Mouse (Mus musculus): Measurements from ENCODE around the gene Uggt2. TPM values are rescaled to one million over a fixed set of nuclear protein-coding genes. Genes with fewer than 3 reads are reported as not detected.
A peak's percentile ranks its signal among the peaks of the same experiment; 100 is the strongest.

The Uggt2 gene
- polyA plus RNA-seq (2014; fragmentation: Nextera tagmentation; extraction: Ambion mirVana): 33.4 and 36.4 TPM in 2 replicates

DNA sequence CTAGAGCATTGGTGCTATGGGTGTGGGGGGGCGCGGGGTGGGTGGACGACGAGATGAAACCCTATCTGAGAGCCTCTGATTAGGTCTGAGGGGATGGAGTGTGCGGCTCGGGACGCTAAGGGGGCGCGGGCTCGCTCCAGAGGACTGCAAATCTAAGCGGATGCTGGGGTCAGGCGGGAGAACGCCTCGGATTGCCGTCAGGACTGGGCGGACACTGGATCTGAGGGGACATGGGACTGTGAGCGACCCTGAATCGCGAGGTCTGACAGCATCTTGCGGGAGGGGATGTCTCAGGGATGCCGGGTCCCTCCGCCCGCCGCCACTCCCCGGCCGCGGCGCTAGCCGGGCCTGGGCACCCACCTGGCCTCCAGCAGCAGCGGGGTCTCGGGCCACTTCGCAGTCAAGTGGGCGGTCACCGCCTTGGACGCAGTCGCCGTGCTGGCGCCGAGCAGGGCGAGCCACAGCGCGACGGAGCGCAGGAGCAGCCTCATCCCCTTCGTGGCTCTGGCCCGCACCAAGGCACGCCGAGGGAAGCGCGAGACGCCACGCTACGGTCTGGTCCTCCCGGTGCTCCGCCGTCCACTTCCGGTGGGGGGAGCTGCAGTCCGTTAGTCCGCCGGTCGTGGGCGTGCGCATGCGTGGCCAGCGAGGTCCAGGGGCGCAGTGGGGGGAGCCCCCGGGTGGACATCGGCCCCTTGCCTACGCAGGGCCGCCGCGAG lies at the start of gene Uggt2:
Gene Uggt2 (minus strand): TSS at position 580 of the 719 bp plus-strand sequence.
- H3K4me2 ChIP-seq (ENCODE audit: low read depth, low read length): peak within 1 kb of the TSS; percentile 82
- H3K9me3 ChIP-seq (ENCODE audit: control insufficient read depth, low read length): no peaks in the 10 kb centered on the region
- ATAC-seq (ENCODE audit: low read depth): peak; percentile 97
- peak within 1 kb of the TSS; percentile 84 for H3K27ac ChIP-seq (ENCODE audit: low read depth, low read length)
- H3K36me3 ChIP-seq (ENCODE audit: control insufficient read depth, insufficient read depth, low read length): no peaks in the 10 kb centered on the region
- under 1% methylated on average over 71 of the region's 72 CpGs for WGBS
- H3K9ac ChIP-seq (replicated peaks; ENCODE audit: low read depth, low read length): peak within 1 kb of the TSS; percentile 84
- H3K4me3 ChIP-seq (ENCODE audit: low read depth, low read length): peak within 1 kb of the TSS; percentile 84
- H3K27me3 ChIP-seq (ENCODE audit: control insufficient read depth, insufficient read depth, low read length): no peaks in the 10 kb centered on the region
- H3K4me1 ChIP-seq (ENCODE audit: control insufficient read depth, insufficient read depth, low read length): peaks cover 10% of the 10 kb centered on the region; the same call in 1 of the 2 replicates

DNA sequence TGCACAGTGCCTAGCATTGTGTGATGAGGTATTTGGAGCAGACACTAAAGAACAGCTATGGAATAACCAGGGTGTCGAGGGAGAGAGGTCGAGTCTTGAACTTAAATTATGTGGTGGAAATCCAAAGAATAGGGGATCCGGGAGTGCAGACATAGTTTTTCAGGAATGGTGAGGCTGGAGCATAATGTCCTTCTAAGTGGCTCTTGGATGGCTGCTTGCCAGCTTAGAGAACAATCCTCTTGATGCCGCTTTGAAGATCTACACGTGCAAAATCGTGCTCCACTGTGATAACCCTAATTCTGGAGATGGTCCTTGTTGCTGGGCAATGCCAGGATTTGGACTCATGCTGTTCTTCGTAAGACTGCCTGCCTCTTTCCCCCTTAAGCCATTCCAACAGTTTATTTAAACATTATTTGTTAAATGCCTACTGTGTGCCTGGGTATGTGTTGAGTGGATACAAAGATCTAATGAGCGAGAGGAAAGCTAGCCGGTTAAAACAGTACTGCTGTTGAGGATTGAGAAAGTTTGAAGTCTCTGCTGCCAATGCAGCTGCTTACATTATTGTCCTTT lies 40.2 kb upstream of the Uggt2 start:
- no peak overlapping the region for H3K27ac ChIP-seq (ENCODE audit: low read depth, low read length)
- no peak for ATAC-seq (ENCODE audit: low read depth)
- WGBS: 43% methylated on average over 9 of the region's 9 CpGs

DNA sequence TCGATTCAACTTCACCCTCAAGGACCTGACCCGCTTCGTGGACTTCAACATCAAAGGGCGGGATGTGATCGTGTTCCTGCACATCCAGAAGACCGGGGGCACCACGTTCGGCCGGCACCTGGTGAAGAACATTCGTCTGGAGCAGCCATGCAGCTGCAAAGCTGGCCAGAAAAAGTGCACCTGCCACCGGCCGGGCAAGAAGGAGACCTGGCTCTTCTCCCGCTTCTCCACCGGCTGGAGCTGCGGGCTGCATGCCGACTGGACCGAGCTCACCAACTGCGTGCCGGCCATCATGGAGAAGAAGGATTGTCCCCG lies 39.5 kb upstream of the Uggt2 start:
- WGBS: under 1% methylated on average over 19 of the region's 20 CpGs
- peaks cover 20% of the 10 kb centered on the region for H3K27me3 ChIP-seq (ENCODE audit: control insufficient read depth, insufficient read depth, low read length)
- H3K4me3 ChIP-seq (ENCODE audit: low read depth, low read length): peak overlapping the region; percentile 40
- peak overlapping the region; percentile 66 for H3K4me2 ChIP-seq (ENCODE audit: low read depth, low read length)
- H3K27ac ChIP-seq (ENCODE audit: low read depth, low read length): no peak overlapping the region
- H3K9me3 ChIP-seq (ENCODE audit: control insufficient read depth, low read length): no peaks in the 10 kb centered on the region
- no peak for ATAC-seq (ENCODE audit: low read depth)
- peak overlapping the region; percentile 54 for H3K9ac ChIP-seq (replicated peaks; ENCODE audit: low read depth, low read length)
- peaks cover 3% of the 10 kb centered on the region; the same call in 1 of the 2 replicates for H3K4me1 ChIP-seq (ENCODE audit: control insufficient read depth, insufficient read depth, low read length)
- H3K36me3 ChIP-seq (ENCODE audit: control insufficient read depth, insufficient read depth, low read length): no peaks in the 10 kb centered on the region

More for the DNA sequence above, 40.2 kb upstream of the Uggt2 start:
- H3K9me3 ChIP-seq (ENCODE audit: control insufficient read depth, low read length): no peaks in the 10 kb centered on the region
- H3K4me2 ChIP-seq (ENCODE audit: low read depth, low read length): peak overlapping the region; percentile 66
- no peaks in the 10 kb centered on the region for H3K36me3 ChIP-seq (ENCODE audit: control insufficient read depth, insufficient read depth, low read length)
- H3K4me3 ChIP-seq (ENCODE audit: low read depth, low read length): peak overlapping the region; percentile 40
- H3K9ac ChIP-seq (replicated peaks; ENCODE audit: low read depth, low read length): peak overlapping the region; percentile 17; the same call in 1 of the 2 replicates
- peaks cover 3% of the 10 kb centered on the region; the same call in 1 of the 2 replicates for H3K4me1 ChIP-seq (ENCODE audit: control insufficient read depth, insufficient read depth, low read length)
- peaks cover 20% of the 10 kb centered on the region for H3K27me3 ChIP-seq (ENCODE audit: control insufficient read depth, insufficient read depth, low read length)

DNA sequence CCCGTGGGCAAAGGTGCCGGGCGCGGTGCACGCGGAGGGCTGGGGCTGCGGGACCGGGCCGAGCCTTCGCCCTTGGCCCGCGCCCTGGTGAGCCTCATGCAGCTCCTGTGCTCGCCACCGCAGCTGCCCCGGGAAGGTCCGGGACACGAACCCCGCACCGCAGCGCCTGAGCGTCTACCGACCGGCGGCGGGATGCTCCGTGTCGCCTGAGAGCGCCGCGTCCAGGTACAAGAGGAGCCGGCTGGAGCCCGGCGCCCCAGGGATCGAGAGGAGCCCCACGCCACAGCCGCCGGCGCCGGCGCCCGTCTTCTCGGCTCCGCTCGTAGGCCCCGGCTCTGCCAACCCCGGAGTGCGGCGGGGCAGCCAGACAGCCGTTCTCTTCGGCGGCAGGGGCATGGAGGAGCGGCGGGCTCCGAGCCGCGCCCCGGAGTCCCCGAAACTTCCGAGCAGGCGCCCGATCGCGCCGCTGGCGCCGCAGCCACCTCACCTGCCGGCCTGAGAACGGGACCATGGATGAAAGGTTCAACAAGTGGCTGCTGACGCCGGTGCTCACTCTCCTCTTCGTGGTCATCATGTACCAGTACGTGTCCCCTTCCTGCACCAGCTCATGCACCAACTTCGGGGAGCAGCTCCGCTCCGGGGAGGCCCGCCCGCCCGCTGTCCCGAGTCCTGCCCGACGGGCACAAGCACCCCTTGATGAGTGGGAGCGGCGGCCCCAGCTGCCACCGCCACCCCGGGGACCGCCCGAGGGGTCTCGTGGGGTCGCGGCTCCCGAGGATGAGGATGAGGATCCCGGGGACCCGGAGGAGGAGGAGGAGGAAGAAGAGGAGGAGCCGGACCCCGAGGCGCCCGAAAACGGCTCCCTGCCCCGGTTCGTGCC lies 38.9 kb upstream of the Uggt2 start, which contains the start of gene Hs6st3:
Gene Hs6st3 (plus strand): TSS at position 436 of the 880 bp plus-strand sequence.
- peak; percentile 66 for ATAC-seq (ENCODE audit: low read depth)
- peaks cover 3% of the 10 kb centered on the region; the same call in 1 of the 2 replicates for H3K4me1 ChIP-seq (ENCODE audit: control insufficient read depth, insufficient read depth, low read length)
- peaks cover 20% of the 10 kb centered on the region for H3K27me3 ChIP-seq (ENCODE audit: control insufficient read depth, insufficient read depth, low read length)
- no peak within 1 kb of the TSS for H3K27ac ChIP-seq (ENCODE audit: low read depth, low read length)
- peak within 1 kb of the TSS; percentile 54 for H3K9ac ChIP-seq (replicated peaks; ENCODE audit: low read depth, low read length)
- peak within 1 kb of the TSS; percentile 40 for H3K4me3 ChIP-seq (ENCODE audit: low read depth, low read length)
- peak within 1 kb of the TSS; percentile 66 for H3K4me2 ChIP-seq (ENCODE audit: low read depth, low read length)
- under 1% methylated on average over 74 of the region's 100 CpGs for WGBS
- H3K36me3 ChIP-seq (ENCODE audit: control insufficient read depth, insufficient read depth, low read length): no peaks in the 10 kb centered on the region
- no peaks in the 10 kb centered on the region for H3K9me3 ChIP-seq (ENCODE audit: control insufficient read depth, low read length)

DNA sequence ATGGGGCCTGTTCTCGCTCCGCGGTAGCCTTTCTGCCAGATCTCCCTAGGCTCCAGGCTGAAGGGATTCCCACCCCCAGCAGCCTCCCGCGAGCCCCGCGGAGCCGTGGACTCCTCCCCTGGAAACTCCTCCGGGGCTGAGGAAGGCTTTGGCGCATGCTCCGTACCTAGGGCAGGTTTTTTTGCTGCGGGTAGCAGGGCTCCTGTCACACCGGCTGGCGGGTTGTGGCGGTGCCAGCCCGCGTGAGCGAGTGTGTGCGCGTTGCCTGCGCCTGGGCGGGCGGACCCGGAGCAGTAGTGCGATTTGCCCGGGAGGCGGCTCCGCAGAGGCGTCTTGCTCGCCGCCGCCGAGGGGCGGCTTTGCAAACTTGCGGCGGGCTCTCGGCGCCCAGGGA lies 38.3 kb upstream of the Uggt2 start:
- peak; percentile 93 for ATAC-seq (ENCODE audit: low read depth)
- Histone ChIP-seq H3K9ac (replicated peaks; ENCODE audit: low read depth, low read length) (peak overlapping the region; percentile 54), H3K4me3 (ENCODE audit: low read depth, low read length) (peak overlapping the region; percentile 40), H3K4me2 (ENCODE audit: low read depth, low read length) (peak overlapping the region; percentile 66), H3K36me3 (ENCODE audit: control insufficient read depth, insufficient read depth, low read length) (no peaks in the 10 kb centered on the region), H3K4me1 (ENCODE audit: control insufficient read depth, insufficient read depth, low read length) (peaks cover 3% of the 10 kb centered on the region; the same call in 1 of the 2 replicates), H3K27me3 (ENCODE audit: control insufficient read depth, insufficient read depth, low read length) (peaks cover 20% of the 10 kb centered on the region), H3K9me3 (ENCODE audit: control insufficient read depth, low read length) (no peaks in the 10 kb centered on the region), H3K27ac (ENCODE audit: low read depth, low read length) (no peak overlapping the region)
- under 1% methylated on average over 37 of the region's 38 CpGs for WGBS

DNA sequence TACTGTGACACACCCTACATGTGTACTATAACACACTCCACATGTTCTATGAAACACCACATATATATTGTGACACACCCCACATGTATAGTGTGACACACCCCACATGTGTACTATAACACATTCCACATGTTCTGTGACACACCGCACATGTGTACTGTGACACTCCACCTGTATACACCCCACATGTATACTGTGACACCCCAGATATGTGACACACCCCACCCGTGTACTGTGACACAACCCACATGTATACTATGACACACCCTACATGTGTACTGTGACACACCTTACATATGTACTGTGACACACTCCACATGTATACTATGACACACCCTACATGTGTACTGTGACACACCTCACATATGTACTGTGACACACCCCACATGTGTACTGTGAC lies 28.1 kb upstream of the Uggt2 start:
- Histone ChIP-seq H3K4me2 (ENCODE audit: low read depth, low read length) (no peak overlapping the region), H3K4me3 (ENCODE audit: low read depth, low read length) (no peak overlapping the region), H3K27me3 (ENCODE audit: control insufficient read depth, insufficient read depth, low read length) (no peaks in the 10 kb centered on the region), H3K9me3 (ENCODE audit: control insufficient read depth, low read length) (no peaks in the 10 kb centered on the region), H3K36me3 (ENCODE audit: control insufficient read depth, insufficient read depth, low read length) (no peaks in the 10 kb centered on the region), H3K27ac (ENCODE audit: low read depth, low read length) (no peak overlapping the region), H3K4me1 (ENCODE audit: control insufficient read depth, insufficient read depth, low read length) (no peaks in the 10 kb centered on the region), H3K9ac (replicated peaks; ENCODE audit: low read depth, low read length) (no peak overlapping the region)
- ATAC-seq (ENCODE audit: low read depth): peak; percentile 12; the same call in 1 of the 2 replicates
- WGBS: 91% methylated on average over 2 of the region's 2 CpGs

DNA sequence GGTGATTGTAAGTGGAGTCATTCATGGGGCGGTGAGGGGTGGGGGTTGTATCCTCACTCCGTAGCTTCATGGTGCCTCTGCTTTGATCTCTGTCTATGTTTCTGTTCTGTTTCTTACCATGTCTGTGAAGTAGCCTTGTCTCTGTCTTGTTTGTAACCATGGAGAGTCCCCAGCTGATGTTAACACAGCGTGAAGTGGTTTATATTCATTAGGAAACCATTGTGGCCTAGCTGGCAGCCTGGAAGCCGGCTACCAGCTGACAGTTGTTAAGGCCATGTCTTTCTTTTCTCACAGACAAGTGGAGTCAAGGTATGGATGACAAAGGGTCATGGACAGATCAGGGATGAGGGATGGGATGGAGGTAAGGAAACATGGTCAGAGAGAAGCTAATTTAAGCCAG lies 26.6 kb upstream of the Uggt2 start:
- Histone ChIP-seq H3K27ac (ENCODE audit: low read depth, low read length) (no peak overlapping the region), H3K36me3 (ENCODE audit: control insufficient read depth, insufficient read depth, low read length) (no peaks in the 10 kb centered on the region), H3K4me3 (ENCODE audit: low read depth, low read length) (no peak overlapping the region), H3K4me2 (ENCODE audit: low read depth, low read length) (no peak overlapping the region), H3K27me3 (ENCODE audit: control insufficient read depth, insufficient read depth, low read length) (no peaks in the 10 kb centered on the region), H3K9me3 (ENCODE audit: control insufficient read depth, low read length) (no peaks in the 10 kb centered on the region), H3K4me1 (ENCODE audit: control insufficient read depth, insufficient read depth, low read length) (no peaks in the 10 kb centered on the region), H3K9ac (replicated peaks; ENCODE audit: low read depth, low read length) (no peak overlapping the region)
- peak; percentile 15; the same call in 1 of the 2 replicates for ATAC-seq (ENCODE audit: low read depth)
- WGBS: 22% methylated on average over 4 of the region's 4 CpGs

DNA sequence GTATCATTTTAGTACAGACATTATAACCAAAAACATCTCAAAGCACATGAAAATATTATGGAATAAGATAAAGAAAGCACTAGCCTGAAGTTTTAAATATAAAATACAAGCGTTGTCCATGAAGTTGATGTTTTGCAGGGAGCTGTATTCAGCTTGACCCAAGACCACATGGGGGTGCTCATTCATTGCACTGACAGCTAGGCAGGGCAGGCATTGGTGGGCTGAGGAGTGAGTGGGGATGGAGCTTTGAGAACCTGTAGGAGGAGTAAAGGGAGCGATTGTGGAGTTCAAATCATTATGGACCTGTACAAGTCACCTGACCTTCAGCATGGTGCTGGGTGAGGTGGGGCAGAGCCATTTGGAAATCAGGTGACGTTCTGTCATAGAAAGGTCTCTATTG lies 24.8 kb upstream of the Uggt2 start:
- ATAC-seq (ENCODE audit: low read depth): peak; percentile 88
- peak overlapping the region; percentile 15; the same call in 1 of the 2 replicates for H3K4me3 ChIP-seq (ENCODE audit: low read depth, low read length)
- no peak overlapping the region for H3K9ac ChIP-seq (replicated peaks; ENCODE audit: low read depth, low read length)
- H3K4me1 ChIP-seq (ENCODE audit: control insufficient read depth, insufficient read depth, low read length): no peaks in the 10 kb centered on the region
- no peaks in the 10 kb centered on the region for H3K9me3 ChIP-seq (ENCODE audit: control insufficient read depth, low read length)
- H3K36me3 ChIP-seq (ENCODE audit: control insufficient read depth, insufficient read depth, low read length): no peaks in the 10 kb centered on the region
- H3K27me3 ChIP-seq (ENCODE audit: control insufficient read depth, insufficient read depth, low read length): no peaks in the 10 kb centered on the region
- WGBS: 33% methylated on average over 3 of the region's 3 CpGs
- H3K27ac ChIP-seq (ENCODE audit: low read depth, low read length): no peak overlapping the region
- H3K4me2 ChIP-seq (ENCODE audit: low read depth, low read length): peak overlapping the region; percentile 29

Measured in neural tube, embryonic 14.5 days (tissue).